22 mouse cellular contexts compared by ENCODE assay signal in genomic region chr8:47326348-47326747, GRCm38 (mm10).
"Had no signal": no experiment of that assay in that cellular context is flagged by ENCODE, and none has a peak within 500 bp of the region (broad histone marks: within the 10 kb centered on the region; RNA-seq: fewer than 3 reads in every experiment).

No protein-coding gene starts in this region.

- H3K4me2 ChIP-seq: heart, embryonic 12.5 days; hindbrain, embryonic 13.5 days; hindbrain, embryonic 15.5 days; limb, embryonic 13.5 days; limb, embryonic 15.5 days; liver, embryonic 12.5 days had no signal

- H3K4me1 ChIP-seq: liver, embryonic 12.5 days had no signal

- H3K9ac ChIP-seq: heart, embryonic 12.5 days; hindbrain, embryonic 13.5 days; hindbrain, embryonic 15.5 days; limb, embryonic 13.5 days; limb, embryonic 15.5 days; liver, embryonic 12.5 days; liver, embryonic 14.5 days had no signal

- H3K4me3 ChIP-seq: gastrocnemius, adult 2 months; heart, embryonic 10.5 days; heart, embryonic 12.5 days; hindbrain, embryonic 13.5 days; hindbrain, embryonic 15.5 days; limb, embryonic 13.5 days; limb, embryonic 15.5 days; liver, embryonic 12.5 days had no signal

- ATAC-seq: hindbrain, postnatal 0 days; intestine, embryonic 16.5 days; liver, embryonic 12.5 days had no signal

- H3K9me3 ChIP-seq: heart, embryonic 10.5 days; hindbrain, embryonic 13.5 days; hindbrain, embryonic 15.5 days; limb, embryonic 13.5 days; limb, embryonic 15.5 days; liver, embryonic 12.5 days had no signal

- H3K36me3 ChIP-seq: heart, embryonic 10.5 days; heart, embryonic 12.5 days; hindbrain, embryonic 13.5 days; hindbrain, embryonic 15.5 days; limb, embryonic 13.5 days; limb, embryonic 15.5 days; liver, embryonic 12.5 days had no signal

- H3K27ac ChIP-seq: gastrocnemius, adult 2 months; heart, embryonic 10.5 days; hindbrain, embryonic 13.5 days; hindbrain, embryonic 15.5 days; hindbrain, postnatal 0 days; limb, embryonic 13.5 days; limb, embryonic 15.5 days; liver, embryonic 12.5 days; liver, embryonic 14.5 days had no signal

- H3K27me3 ChIP-seq: hindbrain, embryonic 15.5 days; limb, embryonic 13.5 days; limb, embryonic 15.5 days; liver, embryonic 12.5 days had no signal

- DNase-seq: gastrocnemius, adult 2 months; gastrocnemius, postnatal 10 days; gastrocnemius, postnatal 25 days; heart, adult 18-20 months; heart, postnatal 10 days; heart, postnatal 4 days; kidney, adult 18-20 months; kidney, postnatal 10 days; kidney, postnatal 36 days; layer of hippocampus, adult 9-11 months; layer of hippocampus, postnatal 36 days; left cerebral cortex, postnatal 4 days had no signal
